Mouse (Mus musculus) olfactory bulb, adult 2 months (tissue): ENCODE measurements around the gene Tgtp1. TPM values are rescaled to one million over a fixed set of nuclear protein-coding genes. Genes with fewer than 3 reads are reported as not detected.
"Not testable (repeated sequence)": the region's sequence is repeated elsewhere in the genome, so short reads cannot be mapped to it uniquely, and the experiment has no call there.

ENCODE experiments used
- H3K27ac ChIP-seq: fragments of 200-500 bp; 2 replicates; pipeline ENCODE4 v1.5.1; 2012; ENCODE audit warnings: low read depth, low read length; ENCODE audit not compliant: insufficient read depth
- H3K4me1 ChIP-seq: fragments of 200-500 bp; 2 replicates; pipeline ENCODE4 v1.6.1; 2012; ENCODE audit warnings: low read length; ENCODE audit not compliant: control insufficient read depth, insufficient read depth
- H3K4me3 ChIP-seq: fragments of 200-500 bp; 2 replicates; pipeline ENCODE4 v1.5.1; 2012; ENCODE audit warnings: mild to moderate bottlenecking, low read depth, low read length, moderate library complexity; ENCODE audit not compliant: insufficient read depth
- WGBS: fragments of 180-500 bp; shearing (Covaris S2); methylation state at CpG from one replicate; pipeline ENCODE4 v1.1.7; 2018; 5-methylcytosine and 5-hydroxymethylcytosine counted together
- polyA plus RNA-seq: library from polyadenylated mRNA; stranded (reverse); fragments of >200 nt; gene quantifications from 2 replicates; pipeline ENCODE4 v1.2.4, GENCODE M21; 2012; ENCODE audit warnings: low replicate concordance; ENCODE audit not compliant: missing spikeins, insufficient read depth, insufficient read length

The Tgtp1 gene
- polyA plus RNA-seq, 1 experiment = not detected

- 97% methylated on average over 6 of the region's 6 CpGs for WGBS
- not testable (repeated sequence) for H3K4me3 ChIP-seq, H3K4me1 ChIP-seq, H3K27ac ChIP-seq
Observed at GRCm38 (mm10) chr11:48946090-48946489, 47.9 kb downstream of the Tgtp1 start, which contains the start of gene Psme2b. Psme2b (minus strand) TSS chr11:48946190.

DNA sequence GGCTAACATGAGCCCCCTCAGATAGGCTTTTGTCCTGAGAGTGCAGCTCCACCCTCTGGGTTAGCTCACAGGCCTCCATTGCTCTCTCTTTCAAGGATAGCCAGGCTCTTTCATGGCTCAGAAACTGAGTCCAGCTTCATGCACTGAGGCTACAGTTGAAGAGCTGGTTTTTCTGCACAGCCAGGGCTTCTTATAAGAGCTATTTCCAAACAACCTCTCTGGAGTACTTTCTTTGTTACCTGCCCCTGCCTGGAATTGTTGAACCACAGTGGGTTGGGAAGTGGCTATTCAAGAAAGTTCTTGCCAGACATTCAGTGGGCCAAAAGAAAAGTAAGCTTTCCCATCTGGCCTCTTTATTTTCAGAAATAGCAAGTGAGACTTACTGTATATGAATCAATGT lies 54.7 kb downstream of the Tgtp1 start:
- not testable (repeated sequence) for H3K4me3 ChIP-seq, H3K27ac ChIP-seq, H3K4me1 ChIP-seq

Other genes with a start within 250 kb of the Tgtp1 start
- gene Rack1, start 193.8 kb downstream of the Tgtp1 start, polyA plus RNA-seq = 2,873 TPM in 1 of 2 replicates, not detected in the other
- gene Trim41, start 176.8 kb downstream of the Tgtp1 start, polyA plus RNA-seq = not detected in 2 replicates
- gene Trim7, start 168.0 kb downstream of the Tgtp1 start, polyA plus RNA-seq = not detected in 2 replicates
- not detected in 2 replicates for gene Gm12184, start 167.5 kb downstream of the Tgtp1 start, polyA plus RNA-seq
- 204 TPM in 1 of 2 replicates, not detected in the other for gene Irgm1, start 122.5 kb downstream of the Tgtp1 start, polyA plus RNA-seq
- gene Gm5431, start 92.0 kb downstream of the Tgtp1 start, polyA plus RNA-seq = not detected in 2 replicates
- gene Psme2b, start 48.0 kb downstream of the Tgtp1 start, polyA plus RNA-seq = not detected in 2 replicates
- gene Olfr56, start 15.3 kb downstream of the Tgtp1 start, polyA plus RNA-seq = not detected in 2 replicates
- not detected in 2 replicates for gene 9930111J21Rik1, start 14.8 kb downstream of the Tgtp1 start, polyA plus RNA-seq
- gene Gm12185, start 1.9 kb downstream of the Tgtp1 start, polyA plus RNA-seq = not detected in 2 replicates
- not detected in 2 replicates for gene 9930111J21Rik2, start 57.1 kb upstream of the Tgtp1 start, polyA plus RNA-seq
- gene Tgtp2, start 70.0 kb upstream of the Tgtp1 start, polyA plus RNA-seq = not detected in 2 replicates
- not detected in 2 replicates for gene Ifi47, start 82.4 kb upstream of the Tgtp1 start, polyA plus RNA-seq
- gene Olfr1396, start 120.7 kb upstream of the Tgtp1 start, polyA plus RNA-seq = not detected in 2 replicates
- gene Olfr1395, start 148.1 kb upstream of the Tgtp1 start, polyA plus RNA-seq = not detected in 2 replicates
- gene Olfr1394, start 160.2 kb upstream of the Tgtp1 start, polyA plus RNA-seq = not detected in 2 replicates
- not detected in 2 replicates for gene Btnl9, start 193.0 kb upstream of the Tgtp1 start, polyA plus RNA-seq
- gene Zfp62, start 209.1 kb upstream of the Tgtp1 start, polyA plus RNA-seq = not detected in 2 replicates